Mouse (Mus musculus): ENCODE results near the gene Mrpl10.

DNA sequence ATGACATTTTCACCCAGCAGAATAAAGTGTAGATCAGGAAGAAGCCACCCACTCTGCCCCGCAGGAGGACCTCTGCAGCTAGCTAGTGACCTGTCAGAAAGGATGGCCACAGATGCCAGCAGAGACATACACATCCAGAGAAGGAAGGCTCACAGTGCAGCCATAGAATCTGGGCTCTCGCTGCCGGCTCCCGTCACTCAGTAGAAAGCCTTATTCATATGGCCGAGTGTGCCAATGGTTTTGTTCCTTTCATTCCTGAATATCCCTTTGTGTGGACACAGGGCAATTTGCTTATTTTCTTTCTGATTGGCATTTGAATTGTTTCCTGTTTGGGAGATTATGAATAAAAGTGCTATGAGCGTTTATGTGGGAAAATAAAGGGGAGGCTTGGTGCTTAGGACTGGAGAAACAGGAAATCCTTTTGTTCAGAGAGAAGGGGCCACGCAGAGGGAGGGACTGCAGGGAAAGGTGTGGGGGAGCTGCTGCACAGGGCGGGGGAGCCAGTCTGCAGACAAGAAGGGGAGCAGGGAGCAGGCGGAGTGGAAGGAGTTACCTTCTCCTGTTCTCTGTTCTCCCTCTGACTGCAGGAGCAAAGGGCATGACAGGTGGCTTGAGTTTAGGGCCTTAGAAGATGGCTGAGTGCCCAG is 22.0 kb downstream of the Mrpl10 start:
- no peak for TF ChIP-seq POLR2A (IDR thresholded peaks at IDR 0.05; ENCODE audit: low read depth, low read length)
- no peak for TF ChIP-seq CTCF (conservative IDR thresholded peaks at IDR 0.05 in 1 of 2, IDR thresholded peaks at IDR 0.05 in 1 of 2; ENCODE audit: low read depth in 2 of 2, low read length in 2 of 2)
- no peak for TF ChIP-seq HCFC1 (IDR thresholded peaks at IDR 0.05; ENCODE audit: low read depth, low read length)
- TF ChIP-seq ZC3H11A (IDR thresholded peaks at IDR 0.05; ENCODE audit: low read depth, low read length): no peak
- no peak for TF ChIP-seq MAX (IDR thresholded peaks at IDR 0.05; ENCODE audit: low read length)
